Mouse (Mus musculus) lung, postnatal 0 days (tissue): Measurements from ENCODE around the gene Ehbp1.
A peak's percentile ranks its signal among the peaks of the same experiment; 100 is the strongest.

ENCODE experiments used
- CTCF ChIP-seq: IDR thresholded peaks from 2 replicates; pipeline ENCODE4 v1.5.1; 2016; ENCODE audit warnings: antibody characterized with exemption, mild to moderate bottlenecking
- EP300 ChIP-seq: IDR thresholded peaks from 2 replicates; pipeline ENCODE4 v1.6.1; 2016; ENCODE audit warnings: antibody characterized with exemption, mild to moderate bottlenecking, control low read depth

DNA sequence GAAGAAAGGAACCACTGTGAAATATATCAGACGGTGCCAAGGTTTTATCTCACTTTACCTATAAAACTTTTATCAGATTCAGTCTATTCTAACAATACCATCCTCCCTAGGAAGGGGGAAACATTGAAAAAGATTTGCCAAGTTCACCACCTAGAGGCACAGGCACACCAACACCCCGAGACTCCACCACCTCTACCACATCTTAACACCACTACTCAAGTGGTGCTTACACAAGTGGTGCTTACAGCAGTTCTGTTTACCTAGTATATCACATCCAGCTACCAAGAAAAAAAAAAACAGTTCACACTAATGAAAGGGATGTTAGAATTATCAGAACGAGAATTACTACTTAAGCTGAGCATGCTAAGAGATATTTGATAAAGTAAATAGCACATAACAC, 152.1 kb downstream of the Ehbp1 start:
- TF ChIP-seq CTCF (0 out of 2 replicates have a peak, but pooled peaks have one; percentile 6), EP300 (no peak)
